Mouse (Mus musculus): ENCODE results near the gene Ppfia2. TPM values are rescaled to one million over a fixed set of nuclear protein-coding genes. Genes with fewer than 3 reads are reported as not detected.

The Ppfia2 gene
- total RNA-seq, 1 experiment from 2014 or later = 7.2 TPM

DNA sequence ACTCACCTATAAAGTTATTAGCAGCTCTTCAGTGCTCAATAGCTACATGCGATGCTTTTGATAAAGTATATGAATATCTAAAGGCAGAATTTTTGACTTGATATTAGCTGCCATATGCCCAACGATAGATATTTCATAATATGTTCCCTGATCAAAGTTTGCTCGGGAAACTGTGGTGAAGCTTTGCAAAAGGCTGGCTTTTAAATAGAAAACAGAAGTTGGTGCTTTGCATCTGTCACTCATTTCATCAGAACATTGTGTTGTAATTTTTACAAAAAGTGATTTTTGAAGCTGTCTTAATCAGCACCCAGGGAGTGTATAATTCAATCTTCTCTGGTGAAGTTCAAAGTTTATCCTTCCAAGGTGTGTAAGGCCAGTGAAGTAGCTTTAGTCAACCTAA is 195.1 kb downstream of the Ppfia2 start:
- no peak for DNase-seq

DNA sequence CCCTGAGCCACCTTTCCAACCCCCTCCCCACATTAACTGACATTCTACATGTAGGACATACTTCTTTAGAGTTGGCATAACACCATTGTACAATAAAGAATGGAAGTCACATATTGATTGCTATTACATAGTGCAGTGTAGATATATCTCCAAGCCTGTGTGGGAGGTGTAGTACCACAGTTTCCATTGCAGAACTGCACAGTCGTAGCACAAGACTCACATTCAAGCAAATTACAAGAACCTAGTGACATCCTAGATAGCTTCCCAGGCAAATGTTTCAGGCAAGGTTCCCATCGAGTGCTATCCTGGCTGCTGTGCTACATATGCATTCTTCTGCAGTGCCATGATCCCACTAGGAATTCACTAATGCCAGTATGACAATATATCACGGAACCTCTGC is 200.0 kb downstream of the Ppfia2 start:
- no peak for DNase-seq

DNA sequence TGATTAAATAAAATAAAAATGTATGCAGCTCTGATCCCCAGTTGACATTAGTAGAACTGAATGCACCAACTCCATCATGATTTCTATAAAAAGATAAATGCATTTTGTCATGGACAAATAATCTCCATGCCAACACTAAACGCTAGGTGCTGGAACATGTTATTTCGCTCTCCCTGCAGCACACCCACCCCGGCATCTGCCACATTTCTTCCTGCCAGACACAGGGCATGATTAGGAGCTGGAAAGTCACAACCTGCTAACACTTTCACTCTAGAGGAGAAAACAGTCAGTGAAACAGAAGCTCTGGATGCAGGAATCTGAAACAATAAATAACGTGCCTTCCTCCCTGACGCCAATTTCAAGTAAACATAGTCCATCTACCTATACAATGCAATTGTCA is 211.3 kb downstream of the Ppfia2 start:
- DNase-seq = no peak

DNA sequence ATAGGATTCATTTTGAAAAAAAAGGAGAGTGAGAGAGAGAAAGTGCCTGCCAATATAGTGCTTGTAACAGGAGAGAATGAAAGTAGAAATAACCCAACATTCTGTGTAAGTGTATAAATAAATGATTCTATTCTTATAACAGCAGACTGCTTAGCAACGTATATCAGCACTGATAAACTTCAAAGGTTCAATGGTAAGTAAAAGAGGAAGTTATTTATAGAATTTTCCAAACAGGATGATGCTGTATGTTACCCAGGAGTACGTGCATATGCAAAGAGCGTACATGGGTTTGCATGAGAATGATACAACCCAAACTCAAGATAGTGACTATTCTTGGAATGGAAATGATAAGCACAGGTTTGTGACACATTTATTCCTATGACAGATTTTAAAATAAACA is 215.4 kb downstream of the Ppfia2 start:
- no peak for DNase-seq

DNA sequence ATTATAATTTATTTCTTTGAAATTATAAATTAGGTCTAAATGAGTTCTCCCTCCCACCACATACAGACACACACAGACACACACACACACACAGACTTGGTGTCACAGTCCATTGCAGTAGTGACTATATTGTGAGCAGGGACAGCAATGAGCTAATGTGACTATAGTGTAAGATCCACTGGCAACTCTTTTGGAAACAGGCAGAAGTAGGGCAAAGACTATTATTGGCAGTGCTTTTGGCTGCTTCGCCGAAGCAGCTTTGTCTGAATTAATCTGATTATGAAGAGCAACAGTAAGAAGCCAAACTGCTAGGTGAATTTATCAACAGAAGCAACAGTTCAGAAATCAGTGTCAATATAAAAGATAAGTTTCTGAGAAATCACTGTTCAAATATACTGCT is 249.8 kb downstream of the Ppfia2 start:
- DNase-seq = peak; percentile 3

DNA sequence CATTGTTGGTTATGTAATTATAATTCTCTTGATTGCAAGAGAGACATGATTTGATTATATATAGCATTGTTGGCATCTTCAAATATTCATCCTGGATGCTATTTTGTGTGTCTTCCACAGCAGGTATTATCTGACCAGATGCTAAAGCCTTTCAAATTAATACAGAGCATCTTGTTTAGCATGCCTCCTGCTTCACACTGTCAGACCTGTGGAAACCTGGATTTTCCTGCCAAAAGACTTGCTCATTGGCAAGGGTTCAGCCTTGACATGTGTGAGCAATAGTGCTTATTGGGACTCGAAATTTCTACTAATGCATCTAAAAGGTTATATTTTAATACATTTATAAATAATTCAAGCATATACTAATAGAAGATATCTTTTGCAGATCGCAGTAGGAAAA is 262.1 kb downstream of the Ppfia2 start:
- DNase-seq = no peak

DNA sequence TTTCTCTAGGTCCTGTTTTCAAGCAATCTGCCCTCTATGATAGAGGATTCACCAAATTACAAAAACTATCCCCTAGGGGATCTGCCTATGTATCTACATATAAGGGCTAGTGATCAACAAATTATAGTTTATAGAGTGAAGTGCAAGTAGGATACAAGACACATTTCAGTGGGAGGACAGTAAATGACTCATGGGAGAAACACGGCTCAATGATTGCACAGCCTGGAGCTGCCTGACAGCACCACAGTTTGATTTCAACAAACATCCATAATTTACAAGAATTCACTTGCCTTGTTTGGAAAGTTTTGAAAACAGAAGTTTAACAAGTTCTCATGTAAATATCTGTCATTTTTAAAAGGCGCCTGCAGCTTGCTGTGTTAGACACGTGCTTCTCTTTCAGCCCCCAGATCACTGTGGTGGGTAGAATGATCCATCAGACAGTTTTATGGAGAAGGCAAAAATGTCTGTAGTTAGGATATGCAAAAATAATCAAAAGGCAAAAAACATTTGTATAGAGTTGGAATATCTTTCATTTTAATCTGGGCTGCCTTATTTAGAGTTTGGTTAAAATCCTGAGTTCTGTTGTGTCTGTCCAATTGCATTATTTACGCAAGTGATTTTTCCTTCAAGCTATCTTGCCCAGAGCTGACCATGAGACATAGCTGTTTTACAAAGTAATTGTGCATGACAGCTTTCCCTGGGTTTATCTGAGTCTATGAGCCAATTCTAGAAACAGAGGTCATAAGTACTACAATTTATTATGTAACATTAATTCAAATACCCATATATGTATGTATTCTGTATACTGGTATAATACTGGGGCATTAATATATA is 266.3 kb downstream of the Ppfia2 start:
- DNase-seq = no peak

DNA sequence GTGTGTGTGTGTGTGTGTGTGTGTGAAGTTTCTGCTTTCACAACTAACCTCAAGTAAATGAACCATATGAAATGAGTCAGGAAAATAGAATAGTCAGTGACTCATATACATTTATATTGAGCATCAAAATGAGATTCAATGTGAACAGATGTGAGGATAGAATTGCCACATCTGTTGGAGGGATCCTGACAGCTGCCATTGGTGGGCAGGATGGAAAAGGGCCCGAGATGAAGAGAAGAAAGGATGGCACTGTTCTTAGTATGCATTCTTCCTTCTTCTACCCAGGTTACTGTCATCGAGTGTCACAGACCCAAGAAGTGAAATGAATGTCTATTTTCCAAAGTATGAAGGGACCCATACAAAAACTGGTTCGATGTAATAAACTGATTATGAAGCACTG is 268.1 kb downstream of the Ppfia2 start:
- DNase-seq = no peak

DNA sequence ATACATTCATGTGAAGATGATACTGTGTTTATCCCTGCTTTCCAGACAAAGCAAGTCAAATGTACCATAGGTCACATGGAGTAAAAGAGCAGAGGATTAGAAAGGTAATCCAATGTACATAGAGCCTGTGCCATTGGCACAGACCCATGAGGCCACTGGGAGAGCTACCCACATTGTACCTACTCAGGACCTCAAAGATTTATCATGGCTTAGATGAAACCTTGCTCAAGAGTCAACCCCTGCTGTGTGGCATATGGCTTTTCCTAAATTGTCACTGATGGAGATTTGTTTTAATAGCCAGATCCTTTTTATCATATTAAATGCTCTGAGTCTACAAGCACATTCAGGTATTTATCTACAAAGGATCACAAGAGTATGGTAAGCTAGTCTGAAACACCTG is 274.8 kb downstream of the Ppfia2 start:
- no peak for DNase-seq

DNA sequence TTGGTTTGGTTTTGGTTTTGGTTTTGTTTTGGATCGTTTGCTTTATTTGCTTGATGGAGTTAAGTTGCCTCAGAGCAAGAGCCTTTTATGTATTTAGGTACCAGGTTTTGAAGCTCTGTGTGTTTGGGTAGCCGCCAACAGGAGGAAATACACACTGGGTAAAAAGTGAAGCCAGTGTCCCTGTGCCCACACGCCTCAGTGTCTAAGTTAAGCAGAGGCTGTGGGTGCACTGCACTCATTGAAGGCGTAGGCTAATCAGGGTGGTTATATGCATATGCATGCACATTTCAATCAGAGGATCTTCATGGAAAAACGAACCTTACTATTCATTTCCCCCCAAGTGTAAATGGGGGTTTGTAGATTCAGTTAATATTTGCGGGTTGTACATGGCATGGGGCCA is 290.9 kb downstream of the Ppfia2 start:
- DNase-seq = no peak

DNA sequence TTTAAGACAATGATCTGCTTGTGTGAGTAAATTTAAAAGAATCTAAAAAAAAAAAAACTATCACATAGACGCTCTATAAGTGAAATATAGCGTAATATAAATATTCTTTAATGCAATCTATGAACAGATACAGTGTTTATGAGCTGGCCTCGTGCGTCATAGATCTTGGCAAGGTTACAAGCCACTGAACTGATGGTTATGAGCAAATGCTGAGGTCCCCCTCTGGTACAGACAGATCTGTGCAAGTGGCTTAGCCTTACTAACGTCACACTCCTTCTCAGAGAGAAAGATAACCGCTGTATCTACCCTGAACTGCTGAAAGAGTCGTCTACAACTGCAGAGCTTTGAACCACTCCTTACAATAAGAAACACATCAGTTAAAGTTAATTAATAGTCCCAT is 293.6 kb downstream of the Ppfia2 start:
- DNase-seq = no peak

DNA sequence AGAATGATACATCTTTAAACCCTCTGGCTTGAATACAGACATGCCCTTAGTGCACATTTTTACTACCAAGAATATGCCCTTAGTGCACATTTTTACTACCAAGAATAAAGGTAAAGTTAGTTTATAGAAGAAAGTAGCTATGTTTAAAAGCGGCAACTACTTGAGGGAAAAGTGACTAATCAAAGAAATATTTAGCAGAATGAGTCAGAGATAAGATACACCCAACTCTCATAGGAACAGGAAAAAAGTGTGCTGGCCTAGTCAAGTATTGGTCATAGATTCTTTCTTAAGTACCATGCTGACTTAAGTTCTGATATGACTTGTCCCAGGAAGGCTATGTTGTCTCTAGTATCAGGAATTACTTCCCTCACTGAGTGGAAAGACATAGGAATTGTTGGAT is 305.4 kb downstream of the Ppfia2 start:
- no peak for DNase-seq

DNA sequence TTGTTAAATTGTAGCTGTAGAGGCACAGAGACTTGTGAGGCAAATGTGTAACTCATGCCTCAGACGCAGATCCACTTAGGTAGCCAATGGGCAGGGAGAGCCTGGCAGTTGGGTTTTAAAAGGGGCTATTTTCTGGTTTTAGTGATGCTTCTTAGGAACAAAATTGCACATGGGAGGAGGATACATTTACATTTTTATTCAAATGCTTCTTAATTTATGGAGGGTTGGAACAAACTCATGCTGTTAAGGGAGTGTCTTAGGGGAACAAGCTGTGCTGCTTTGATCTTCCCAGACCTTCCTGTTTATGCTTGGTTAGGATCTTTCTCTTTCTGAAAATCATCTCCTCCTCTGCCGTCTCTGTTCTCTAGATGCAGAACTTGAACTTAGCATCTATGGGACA is 345.3 kb downstream of the Ppfia2 start:
- DNase-seq = no peak

DNA sequence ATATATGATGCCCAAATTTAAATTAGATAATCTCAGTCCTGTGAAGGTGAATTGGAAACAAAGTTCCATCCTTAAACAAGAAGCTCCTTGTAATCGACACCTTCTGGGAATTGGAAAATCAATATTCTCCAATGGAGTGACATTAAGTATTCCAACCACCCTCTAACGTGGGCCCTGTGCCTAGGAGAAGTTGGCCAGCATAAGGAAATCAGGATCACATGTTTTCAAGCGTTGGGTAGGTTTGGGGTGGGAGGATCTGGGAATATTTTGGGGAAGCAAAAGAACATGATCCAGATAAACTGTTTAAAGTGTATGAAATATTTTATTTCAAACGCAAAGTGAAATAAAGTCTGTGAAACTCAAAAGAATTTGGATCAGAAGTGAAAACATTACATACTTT is 348.2 kb downstream of the Ppfia2 start:
- no peak for DNase-seq

DNA sequence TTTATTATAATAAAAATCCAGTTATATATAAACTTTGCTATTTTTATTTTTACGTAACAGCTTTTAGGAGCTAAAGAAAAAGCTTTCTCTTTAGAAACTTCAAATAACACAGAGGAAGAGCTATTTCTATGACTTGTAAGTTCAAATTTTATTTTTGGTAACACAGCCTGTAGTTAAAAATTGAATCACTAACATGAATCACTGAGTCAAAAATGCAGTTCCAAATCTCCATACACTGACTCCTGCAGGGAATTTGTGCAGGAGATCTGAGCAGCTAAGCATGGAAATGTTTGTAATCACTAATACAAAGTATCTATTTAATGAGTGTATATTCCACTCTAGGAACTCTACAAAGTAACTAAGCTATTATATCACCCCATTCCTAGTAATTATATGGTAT is 354.1 kb downstream of the Ppfia2 start:
- DNase-seq = no peak

DNA sequence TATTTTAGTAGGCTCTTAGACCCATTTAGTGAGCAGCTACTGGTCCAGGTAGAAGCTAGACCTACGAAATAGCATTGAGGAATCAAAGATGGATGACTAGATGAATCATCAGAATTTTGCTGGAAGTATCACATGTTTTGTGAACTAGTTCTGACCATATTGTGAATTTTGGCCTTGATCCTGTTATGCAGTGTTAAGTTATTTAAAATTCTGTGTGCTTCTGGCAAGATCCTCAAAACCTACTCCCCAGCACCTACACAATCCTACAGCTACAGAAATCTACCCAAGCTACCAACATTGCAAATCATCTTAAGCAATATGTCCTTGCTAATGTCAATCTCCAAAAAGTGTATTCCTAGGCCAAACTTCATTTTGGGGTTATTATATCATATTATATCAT is 368.3 kb downstream of the Ppfia2 start:
- DNase-seq = no peak

DNA sequence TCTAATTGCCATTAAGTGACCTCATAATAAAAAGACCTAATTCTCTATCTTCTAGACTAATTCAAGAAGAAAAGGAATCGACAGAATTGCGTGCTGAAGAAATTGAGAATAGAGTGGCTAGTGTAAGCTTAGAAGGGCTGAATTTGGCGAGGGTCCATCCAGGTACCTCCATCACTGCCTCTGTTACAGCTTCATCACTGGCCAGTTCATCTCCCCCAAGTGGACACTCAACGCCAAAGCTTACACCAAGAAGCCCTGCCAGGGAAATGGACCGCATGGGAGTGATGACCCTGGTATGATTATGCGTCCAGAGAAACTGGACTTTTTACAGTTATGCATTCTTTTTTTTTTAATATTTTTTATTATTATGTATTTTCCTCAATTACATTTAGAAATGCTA is 388.0 kb downstream of the Ppfia2 start:
- no peak for DNase-seq

DNA sequence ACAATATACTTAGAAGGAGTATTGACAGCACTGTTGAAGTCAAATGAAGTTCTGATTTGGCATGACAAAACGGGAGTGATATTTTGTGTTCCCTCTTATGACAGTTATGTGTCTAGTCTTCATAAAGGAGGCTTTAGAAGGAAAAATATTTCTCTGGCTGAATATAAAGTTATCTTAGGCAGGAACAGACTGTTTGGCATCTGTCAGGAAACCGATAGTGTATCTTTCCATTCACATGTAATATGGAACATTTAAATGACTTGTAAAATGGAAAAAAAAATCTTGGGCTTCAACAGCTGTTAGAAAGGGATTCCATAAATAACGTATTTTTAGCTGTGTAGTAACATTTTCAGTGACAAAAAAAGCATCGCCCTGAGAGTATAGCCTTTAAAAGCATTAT is 400.1 kb downstream of the Ppfia2 start:
- DNase-seq = no peak

DNA sequence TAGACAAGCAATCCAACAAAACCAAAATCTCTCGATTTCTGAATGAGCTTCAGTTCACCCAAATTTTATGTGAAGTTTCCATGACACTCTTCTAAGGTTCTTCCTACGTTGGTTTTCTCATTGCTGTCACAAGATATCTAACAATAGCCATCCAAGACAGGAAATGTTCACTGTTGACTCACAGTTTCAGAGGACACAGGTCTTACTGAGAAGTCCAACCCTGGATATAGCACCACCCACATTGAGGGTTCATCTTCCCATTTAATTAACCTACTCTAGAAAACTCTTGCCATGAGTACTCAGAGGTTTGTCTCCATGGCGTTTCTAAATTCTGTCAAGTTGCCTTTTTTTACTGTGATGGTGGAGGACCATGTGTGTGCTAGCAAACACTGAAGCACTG is 401.7 kb downstream of the Ppfia2 start:
- no peak for DNase-seq

DNA sequence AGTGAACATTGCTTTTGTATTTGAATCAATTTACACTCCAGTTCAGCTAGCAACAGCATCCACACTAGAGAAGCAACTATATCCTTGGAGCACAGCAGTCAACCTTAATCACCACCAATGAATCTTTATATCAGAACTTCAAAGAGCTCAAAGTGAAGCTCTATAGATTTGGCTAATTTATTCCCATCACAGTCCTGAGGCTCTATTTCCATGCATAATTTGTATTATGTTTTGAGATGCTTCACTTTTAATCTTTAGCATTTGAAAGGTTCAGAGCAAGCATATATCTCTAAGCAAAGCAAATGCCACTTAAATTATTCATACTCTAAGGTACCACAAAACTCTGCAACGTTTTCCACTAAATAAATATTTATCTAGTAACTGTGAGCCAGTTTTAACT is 402.6 kb downstream of the Ppfia2 start:
- no peak for DNase-seq

DNA sequence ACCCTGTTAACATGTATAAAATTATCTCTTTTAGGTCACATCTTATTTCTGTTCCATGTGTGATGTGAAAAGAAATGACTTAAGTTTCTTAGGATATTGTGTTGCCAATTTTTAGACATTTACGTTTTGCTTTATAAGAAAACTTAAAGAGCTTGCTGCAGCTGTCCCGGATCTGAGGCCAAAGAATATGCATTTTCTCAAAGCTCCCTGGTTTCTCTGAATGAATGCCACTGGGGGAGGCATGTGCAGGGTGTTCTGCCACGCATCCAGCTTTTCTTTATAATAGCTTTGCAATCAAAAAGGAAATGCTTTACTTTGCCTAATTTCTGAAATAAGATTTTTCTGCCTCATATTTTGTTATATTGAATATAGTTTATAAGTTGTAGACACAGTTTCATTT is 411.2 kb downstream of the Ppfia2 start:
- DNase-seq = no peak

DNA sequence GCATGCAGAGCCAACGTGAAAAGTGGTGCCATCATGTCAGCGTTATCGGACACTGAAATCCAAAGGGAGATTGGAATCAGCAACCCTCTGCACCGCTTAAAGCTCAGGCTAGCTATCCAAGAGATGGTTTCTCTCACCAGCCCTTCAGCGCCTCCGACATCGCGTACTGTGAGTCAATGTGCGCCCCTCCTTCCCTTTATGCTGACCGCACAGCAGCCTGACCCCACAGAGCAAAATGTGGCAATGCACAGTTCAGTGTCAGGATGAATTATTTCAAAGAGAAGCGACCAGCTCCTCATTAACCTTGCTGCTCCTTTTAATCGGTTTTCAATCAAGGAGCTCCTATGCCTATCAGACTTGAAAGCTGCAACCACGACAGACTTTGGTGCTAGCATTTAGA is 426.2 kb downstream of the Ppfia2 start:
- no peak for DNase-seq

DNA sequence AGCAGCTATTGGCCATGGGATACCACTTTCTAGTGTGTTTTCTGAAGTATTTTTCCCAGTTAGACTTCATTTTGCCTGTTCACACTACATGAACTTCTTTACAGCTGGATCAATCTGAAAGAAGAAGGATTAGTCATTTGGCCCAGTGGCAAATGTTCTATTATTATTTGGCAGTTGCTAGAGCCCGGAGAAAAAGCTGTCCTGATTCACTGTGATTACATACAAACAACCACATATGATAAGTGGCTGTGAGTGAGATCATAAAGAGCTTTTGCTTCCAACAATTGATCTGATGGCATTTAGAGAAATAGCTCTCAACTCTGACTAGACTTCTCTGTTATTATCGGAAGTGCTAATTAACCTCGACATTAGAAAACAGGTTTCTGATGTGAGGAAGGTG is 440.0 kb downstream of the Ppfia2 start:
- DNase-seq = no peak

DNA sequence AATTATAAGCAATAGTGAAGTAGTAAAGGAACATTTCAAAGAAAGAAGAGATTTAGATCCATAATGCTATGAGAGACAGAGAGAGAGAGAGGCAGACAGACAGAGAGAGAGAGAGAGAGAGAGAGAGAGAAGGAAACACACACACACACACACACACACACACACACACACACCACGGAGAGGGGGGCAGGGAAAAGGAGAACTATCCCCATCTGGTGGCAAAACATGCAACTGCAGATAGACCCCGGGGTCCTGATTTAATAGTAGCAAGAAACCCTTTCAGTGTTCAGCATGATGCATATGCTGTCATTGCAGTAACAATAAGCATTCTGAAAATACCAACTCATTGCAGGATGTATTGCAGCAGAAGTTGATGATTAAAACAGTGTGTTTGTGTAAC is 442.9 kb downstream of the Ppfia2 start:
- DNase-seq = no peak

DNA sequence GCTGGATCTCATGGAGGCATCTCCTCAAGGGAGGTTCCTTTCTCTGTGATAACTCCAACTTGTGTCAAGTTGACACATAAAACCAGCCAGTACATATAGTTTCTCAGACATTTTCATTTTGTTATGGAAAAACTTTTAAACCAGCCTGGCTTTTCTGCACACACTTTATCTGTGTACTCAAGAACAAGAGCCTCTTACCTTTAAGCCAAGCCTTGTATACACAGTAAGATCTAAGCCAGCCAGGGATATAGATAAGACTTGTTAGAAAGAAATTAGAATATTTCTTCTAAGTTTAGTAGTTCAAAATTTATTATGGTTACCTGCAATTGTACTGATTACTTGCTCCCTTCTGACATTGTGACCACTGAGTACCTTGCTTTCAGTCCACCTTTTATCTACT is 444.1 kb downstream of the Ppfia2 start:
- no peak for DNase-seq

All from adrenal gland, postnatal 14 days (tissue).